Mouse (Mus musculus) bone marrow, adult 2 months (tissue): ENCODE measurements around the gene Trim41. TPM values are rescaled to one million over a fixed set of nuclear protein-coding genes. Genes with fewer than 3 reads are reported as not detected.
"Not testable (repeated sequence)": the region's sequence is repeated elsewhere in the genome, so short reads cannot be mapped to it uniquely, and the experiment has no call there.

Experiments used
- H3K27ac ChIP-seq: fragments of 200-500 bp; 2 replicates; pipeline ENCODE4 v1.5.1; 2012; ENCODE audit warnings: low read depth, mild to moderate bottlenecking, control low read depth, inconsistent platforms, low read length; ENCODE audit not compliant: control insufficient read depth, poor library complexity, insufficient read depth
- H3K4me1 ChIP-seq: fragments of 200-500 bp; 2 replicates; pipeline ENCODE4 v1.6.1; 2011; ENCODE audit warnings: low read length; ENCODE audit not compliant: control insufficient read depth, insufficient read depth
- H3K4me3 ChIP-seq: fragments of 200-500 bp; replicated peaks from 2 replicates; pipeline ENCODE3; 2011; ENCODE audit warnings: mild to moderate bottlenecking, low read depth, low read length, control low read depth; ENCODE audit not compliant: control insufficient read depth
- CTCF ChIP-seq: fragments of 200-500 bp; IDR thresholded peaks from 2 replicates; pipeline ENCODE4 v1.5.1; 2011; ENCODE audit warnings: low read length, control low read depth; ENCODE audit not compliant: control insufficient read depth, insufficient read depth
- POLR2A ChIP-seq: fragments of 200-500 bp; IDR thresholded peaks from 2 replicates; pipeline ENCODE4 v1.6.1; 2011; ENCODE audit warnings: low read depth, mild to moderate bottlenecking, control low read depth, low read length, borderline replicate concordance; ENCODE audit not compliant: control insufficient read depth
- WGBS: fragments of 180-500 bp; shearing (Covaris S2); methylation state at CpG from one replicate; pipeline ENCODE4 v1.1.7; 2018; 5-methylcytosine and 5-hydroxymethylcytosine counted together
- polyA plus RNA-seq: library from polyadenylated mRNA; stranded (reverse); fragments of >200 nt; gene quantifications from 2 replicates; pipeline ENCODE4 v1.2.4, GENCODE M21; 2011; ENCODE audit warnings: low replicate concordance; ENCODE audit not compliant: missing spikeins, insufficient read depth, insufficient read length

Gene Trim41
- polyA plus RNA-seq, 1 experiment: 51.0 TPM

DNA sequence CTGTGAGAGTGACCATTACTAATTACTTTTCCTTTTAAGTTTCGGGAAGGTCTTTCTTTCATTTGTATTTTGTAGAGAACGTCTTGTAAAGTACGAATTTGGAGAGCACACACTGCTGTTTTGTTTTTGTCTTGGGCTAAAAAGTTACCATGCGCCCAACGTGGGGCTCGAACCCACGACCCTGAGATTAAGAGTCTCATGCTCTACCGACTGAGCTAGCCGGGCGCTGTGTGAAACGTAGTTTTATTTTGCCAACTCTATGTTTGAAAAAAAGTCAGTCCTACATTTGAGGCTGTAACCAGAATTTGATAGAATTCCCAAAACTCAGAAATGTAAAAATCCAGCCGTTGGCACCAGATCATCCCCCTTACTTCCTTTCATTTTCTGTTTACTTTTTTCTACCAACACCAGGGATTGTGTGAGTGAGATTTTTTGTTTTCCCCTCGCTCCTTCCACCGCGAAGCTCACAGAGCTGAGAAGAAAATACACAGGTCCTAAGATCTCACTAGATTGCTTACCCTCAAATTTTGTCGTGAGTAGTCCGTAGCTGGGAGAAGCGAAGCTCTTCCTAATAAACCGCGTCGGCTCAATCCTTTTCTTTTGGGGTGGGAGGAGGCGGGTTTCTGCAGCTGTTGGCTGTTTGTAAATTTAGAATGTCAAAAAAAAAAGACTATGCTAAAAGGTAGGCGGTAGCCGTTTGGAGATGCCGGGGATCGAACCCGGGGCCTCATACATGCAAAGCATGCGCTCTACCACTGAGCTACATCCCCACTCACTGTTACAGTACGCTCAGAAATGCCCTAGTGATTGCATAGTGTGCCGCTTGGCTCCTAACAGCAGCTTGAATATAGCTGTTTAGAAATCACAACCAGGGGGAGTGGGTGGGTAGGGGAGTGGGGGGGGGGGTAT lies 16.8 kb upstream of the Trim41 start:
- TF ChIP-seq POLR2A (no peak), CTCF (no peak)
- WGBS: under 1% methylated on average over 30 of the region's 30 CpGs
- H3K4me1 ChIP-seq: no peaks in the 10 kb centered on the region; the same call in 1 of the 2 replicates

DNA sequence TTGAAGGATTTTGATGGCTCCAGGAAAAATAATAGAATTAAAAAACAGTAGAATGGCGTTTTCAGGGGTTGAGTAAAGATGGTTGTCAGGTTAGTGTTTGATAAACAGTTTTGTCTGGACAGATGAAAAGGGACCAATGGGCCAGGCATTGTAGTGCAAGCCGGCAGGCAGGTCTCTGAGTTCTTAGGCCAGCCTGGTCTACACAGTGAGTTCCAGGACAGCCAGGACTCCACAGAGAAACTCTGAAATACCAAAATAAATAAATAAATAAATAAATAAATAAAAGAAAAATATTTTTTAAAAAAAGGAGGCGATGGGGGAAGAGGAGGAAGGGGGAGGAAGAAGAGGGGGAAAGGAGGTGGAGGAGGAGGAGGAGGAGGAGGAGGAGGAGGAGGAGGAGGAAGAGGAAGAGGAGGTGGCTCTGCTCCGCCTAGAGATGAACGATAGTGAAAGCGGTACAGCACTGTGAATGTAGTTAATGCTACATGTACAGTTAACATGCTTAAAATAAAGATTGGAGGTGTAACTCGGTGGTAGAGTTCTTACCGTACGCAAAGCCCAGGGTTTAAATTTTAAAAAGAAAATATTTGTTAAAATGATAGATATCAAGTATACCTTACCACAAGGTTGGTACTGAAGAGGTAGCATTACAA lies 16.1 kb upstream of the Trim41 start:
- TF ChIP-seq CTCF (no peak), POLR2A (no peak)
- Histone ChIP-seq H3K4me3 (peak overlapping the region; percentile 67), H3K27ac (no peak overlapping the region), H3K4me1 (no peaks in the 10 kb centered on the region; the same call in 1 of the 2 replicates)
- WGBS: 8% methylated on average over 9 of the region's 9 CpGs

More for the DNA sequence above, 16.8 kb upstream of the Trim41 start:
- Histone ChIP-seq H3K4me3 (peak overlapping the region; percentile 67), H3K27ac (peak overlapping the region; percentile 54)

DNA sequence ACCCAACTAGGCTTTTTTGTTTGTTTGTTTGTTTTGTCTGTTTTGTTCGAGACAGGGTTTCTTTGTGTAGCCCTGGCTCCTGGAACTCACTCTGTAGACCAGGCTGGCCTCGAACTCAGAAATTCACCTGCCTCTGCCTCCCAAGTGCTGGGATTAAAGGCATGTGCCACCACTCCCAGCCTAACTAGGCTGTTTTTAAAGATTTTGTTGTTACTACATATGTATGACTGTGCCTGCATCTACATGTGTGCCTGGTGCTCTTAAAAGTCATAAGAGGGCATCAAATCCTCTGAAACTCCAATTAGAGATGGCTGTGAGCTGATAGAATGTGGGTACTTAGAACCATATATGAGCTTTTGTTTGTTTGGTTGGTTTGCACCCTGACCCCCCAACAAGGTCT lies 14.1 kb upstream of the Trim41 start:
- Histone ChIP-seq H3K4me3 (no peak overlapping the region), H3K4me1 (no peaks in the 10 kb centered on the region), H3K27ac (no peak overlapping the region)
- 85% methylated on average over 2 of the region's 2 CpGs for WGBS
- TF ChIP-seq CTCF: no peak
- no peak for TF ChIP-seq POLR2A

DNA sequence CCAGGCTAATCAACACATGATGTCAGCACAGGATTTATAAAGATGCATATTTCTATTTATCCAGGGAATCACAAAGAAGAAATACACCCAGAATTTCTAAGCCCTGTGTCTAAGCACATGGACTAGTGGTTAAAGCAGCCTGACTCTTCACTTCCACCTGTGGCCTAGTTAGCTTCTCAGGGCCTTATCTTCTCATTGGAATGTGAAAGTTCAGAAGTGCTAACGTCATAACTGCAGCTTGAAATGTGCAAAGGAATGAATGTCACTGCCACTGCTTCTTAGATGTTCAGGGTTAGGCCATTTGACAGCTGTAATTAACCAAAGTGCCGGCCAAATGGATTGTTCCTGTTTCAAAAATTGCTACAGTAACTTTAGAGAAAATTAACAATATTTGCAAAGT lies 13.1 kb upstream of the Trim41 start:
- H3K27ac ChIP-seq: no peak overlapping the region
- WGBS: 73% methylated on average over 2 of the region's 2 CpGs
- no peaks in the 10 kb centered on the region for H3K4me1 ChIP-seq
- no peak overlapping the region for H3K4me3 ChIP-seq
- TF ChIP-seq CTCF (no peak), POLR2A (no peak)

DNA sequence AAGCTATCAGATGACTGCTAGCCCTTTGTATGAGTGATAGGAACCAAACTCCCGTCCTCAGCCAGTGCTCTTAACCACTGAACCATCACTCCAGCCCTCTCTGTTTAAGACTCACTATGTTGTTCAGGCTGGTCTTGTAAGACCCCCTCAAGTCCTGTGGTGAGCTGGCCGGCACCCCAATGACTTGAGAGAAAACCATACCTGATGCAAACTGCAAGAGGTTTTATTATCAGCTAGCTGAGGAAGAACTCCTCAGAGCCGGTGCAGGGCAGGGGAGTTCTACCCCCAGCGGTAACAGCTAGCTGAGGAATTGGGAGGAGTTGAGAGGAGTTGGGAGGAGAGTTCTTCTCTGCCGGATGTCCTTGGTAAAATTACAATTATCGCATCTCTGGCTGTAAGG lies 10.8 kb upstream of the Trim41 start:
- no peak overlapping the region for H3K4me3 ChIP-seq
- H3K27ac ChIP-seq: no peak overlapping the region
- no peaks in the 10 kb centered on the region; the same call in 1 of the 2 replicates for H3K4me1 ChIP-seq
- 90% methylated on average over 6 of the region's 6 CpGs for WGBS
- TF ChIP-seq CTCF (no peak), POLR2A (no peak)

DNA sequence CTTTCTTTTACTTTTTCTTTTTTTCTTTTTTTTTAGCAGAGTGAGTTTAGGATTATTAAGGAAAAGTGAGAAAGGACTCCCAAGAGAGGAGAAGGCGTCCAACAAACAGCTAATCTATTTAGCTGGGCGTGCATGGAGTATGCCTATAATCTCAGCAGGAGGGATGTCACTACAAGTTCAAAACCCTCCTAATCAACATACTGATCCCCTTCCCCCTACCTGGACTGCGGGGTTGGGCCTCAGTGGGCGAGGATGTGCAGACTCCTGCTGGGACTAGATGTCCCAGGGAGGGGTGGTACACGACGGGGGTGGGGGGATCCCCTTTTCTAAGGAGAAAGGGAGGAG lies 9.6 kb upstream of the Trim41 start:
- Histone ChIP-seq H3K4me3 (peak overlapping the region; percentile 74), H3K27ac (no peak overlapping the region), H3K4me1 (no peaks in the 10 kb centered on the region; the same call in 1 of the 2 replicates)
- TF ChIP-seq POLR2A (no peak), CTCF (no peak)
- WGBS: 6% methylated on average over 6 of the region's 6 CpGs

DNA sequence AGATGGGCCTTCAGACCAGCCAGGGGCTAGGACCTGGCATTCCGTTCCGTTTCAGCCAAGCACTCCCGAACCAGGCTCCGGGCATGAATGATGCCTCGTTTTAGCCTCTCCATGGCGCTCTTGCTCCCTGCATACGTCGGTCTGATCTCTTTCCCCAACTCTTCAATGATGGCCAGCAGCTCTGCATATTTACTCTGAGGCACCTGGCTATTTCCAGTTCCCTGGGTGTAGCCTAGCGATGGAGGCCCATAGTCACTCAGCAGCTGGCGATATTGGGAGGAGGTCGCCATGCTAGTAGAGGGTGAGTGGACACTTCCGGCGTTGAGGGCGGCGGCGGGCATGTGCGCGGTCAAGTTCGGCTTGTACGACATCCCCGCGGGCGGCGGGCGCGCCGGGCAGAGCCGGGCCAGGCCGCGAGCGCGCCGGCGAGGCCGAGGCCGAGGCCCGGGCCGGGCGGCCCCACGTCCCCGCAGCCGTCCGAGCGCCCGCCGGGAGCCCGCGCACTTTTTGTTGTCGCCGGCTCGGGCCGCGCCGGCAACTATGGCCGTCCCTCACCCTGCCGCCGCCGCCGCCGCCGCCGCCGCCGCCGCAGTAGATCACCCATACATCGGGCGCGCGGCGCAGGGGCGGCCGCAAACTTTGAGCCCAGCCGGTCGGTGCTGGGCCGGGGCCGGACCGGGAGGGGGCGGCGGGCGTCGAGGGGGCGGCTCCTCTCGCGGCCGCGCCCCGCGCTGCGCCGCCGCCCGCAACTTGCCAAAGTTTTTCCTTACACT lies 9.0 kb upstream of the Trim41 start, which contains the start of the genes Trim7 and Gm12184:
TSS of gene Trim7 (plus strand) at position 162 of the 773 bp plus-strand sequence.
TSS of gene Gm12184 (minus strand) at position 677 of the 773 bp plus-strand sequence.
- H3K4me3 ChIP-seq: peak within 1 kb of the TSS; percentile 74
- 5% methylated on average over 58 of the region's 92 CpGs for WGBS
- not testable (repeated sequence) for H3K4me1 ChIP-seq, H3K27ac ChIP-seq

DNA sequence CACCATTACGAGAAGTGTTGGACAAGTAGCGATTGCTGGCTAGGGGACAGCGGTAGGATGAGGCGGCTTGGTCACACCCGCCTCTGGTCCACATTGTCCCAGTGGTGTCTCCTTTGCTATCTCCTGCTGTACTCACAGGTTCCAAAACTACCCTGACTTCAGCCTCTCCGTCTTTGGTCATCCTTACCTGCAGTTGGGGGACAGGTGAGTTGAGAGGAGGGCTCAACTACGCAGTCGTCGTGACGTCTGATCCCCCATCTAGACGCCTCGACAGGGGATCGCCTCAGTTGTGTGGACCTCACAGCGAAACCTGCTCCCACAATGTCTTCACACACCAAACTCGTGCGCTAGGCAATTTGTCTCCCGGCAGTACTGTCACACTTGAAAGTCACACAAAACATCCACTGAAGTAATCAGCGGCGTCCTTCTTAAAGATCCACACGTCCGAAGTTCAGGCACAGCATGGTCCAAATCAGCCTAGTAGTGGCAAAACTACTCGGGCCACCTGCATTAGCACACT lies 7.2 kb upstream of the Trim41 start:
- H3K4me1 ChIP-seq: no peaks in the 10 kb centered on the region; the same call in 1 of the 2 replicates
- 16% methylated on average over 22 of the region's 22 CpGs for WGBS

More for the DNA sequence above, 7.2 kb upstream of the Trim41 start:
- TF ChIP-seq POLR2A: no peak
- no peak for TF ChIP-seq CTCF
- Histone ChIP-seq H3K27ac (no peak overlapping the region), H3K4me3 (no peak overlapping the region)
